Mouse (Mus musculus) neural tube, embryonic 12.5 days (tissue): Measurements from ENCODE around the gene Aldh1a3. TPM values are rescaled to one million over a fixed set of nuclear protein-coding genes. Genes with fewer than 3 reads are reported as not detected.

Experiments
- microRNA-seq: library from miRNA; unstranded; fragments of <30 nt; microRNA quantifications from one replicate; pipeline ENCODE4, GENCODE M21; 2017
- polyA plus RNA-seq: library from polyadenylated mRNA; unstranded; fragments of >200 nt; fragmentation: Nextera tagmentation; extraction: Ambion mirVana; gene quantifications from 2 replicates; pipeline ENCODE4 v1.2.1, GENCODE M21; 2016

Gene Aldh1a3
- polyA plus RNA-seq, 1 experiment from 2014 or later, result 2.4 TPM

Small RNA genes within 50 kb of the gene (microRNA-seq; reads per million reads assigned to microRNA genes)
- not detected for gene Mir7057

Other genes starting within 250 kb of the Aldh1a3 start
- gene Gm10974, start 61.6 kb downstream of the Aldh1a3 start, polyA plus RNA-seq, result not detected in 2 replicates
- gene Lrrk1, start 39.2 kb downstream of the Aldh1a3 start, polyA plus RNA-seq, result 7.3 and 8.5 TPM in 2 replicates